Mouse (Mus musculus) ES-Bruce4 (cell line): ENCODE data around the gene Minpp1. TPM values are rescaled to one million over a fixed set of nuclear protein-coding genes. Genes with fewer than 3 reads are reported as not detected.
"Not testable (repeated sequence)": the region's sequence is repeated elsewhere in the genome, so short reads cannot be mapped to it uniquely, and the experiment has no call there.

Source experiments
- H3K27ac ChIP-seq: 2 replicates; pipeline ENCODE4 v1.5.1; 2012; ENCODE audit warnings: low read length, inconsistent platforms; ENCODE audit not compliant: insufficient read depth
- H3K27me3 ChIP-seq: 2 replicates; pipeline ENCODE4 v1.6.1; 2012; ENCODE audit warnings: mild to moderate bottlenecking, low read length, inconsistent platforms; ENCODE audit not compliant: control insufficient read depth, poor library complexity, insufficient read depth, severe bottlenecking
- H3K36me3 ChIP-seq: 2 replicates; pipeline ENCODE4 v1.6.1; 2012; ENCODE audit warnings: inconsistent platforms, mild to moderate bottlenecking, low read length, moderate library complexity; ENCODE audit not compliant: control insufficient read depth, poor library complexity, insufficient read depth, severe bottlenecking
- H3K4me1 ChIP-seq: one replicate; pipeline ENCODE4 v1.8.1; 2011; ENCODE audit warnings: low read length; ENCODE audit not compliant: control insufficient read depth, insufficient read depth
- H3K4me3 ChIP-seq: 2 replicates; pipeline ENCODE4 v1.5.1; 2011; ENCODE audit warnings: low read depth, mild to moderate bottlenecking, low read length
- H3K9ac ChIP-seq: 2 replicates; pipeline ENCODE4 v1.6.1; 2012; ENCODE audit warnings: low read depth, mild to moderate bottlenecking, inconsistent platforms; ENCODE audit not compliant: poor library complexity, severe bottlenecking
- H3K9me3 ChIP-seq: replicated peaks from 2 replicates; pipeline ENCODE4 v1.6.1; 2012; ENCODE audit warnings: mild to moderate bottlenecking, low read length, inconsistent platforms; ENCODE audit not compliant: control insufficient read depth, poor library complexity, insufficient read depth, severe bottlenecking
- CTCF ChIP-seq: IDR thresholded peaks from one replicate; pipeline ENCODE4 v1.8.1; 2011; ENCODE audit warnings: low read depth, low read length
- EP300 ChIP-seq: IDR thresholded peaks from 2 replicates; pipeline ENCODE4 v1.6.1; 2011; ENCODE audit warnings: low read depth, low read length; ENCODE audit not compliant: insufficient read depth
- POLR2A ChIP-seq: IDR thresholded peaks from one replicate; pipeline ENCODE4 v1.8.1; 2011; ENCODE audit warnings: low read length; ENCODE audit not compliant: insufficient read depth
- polyA plus RNA-seq: library from polyadenylated mRNA; stranded (reverse); fragments of >200 nt; gene quantifications from 2 replicates; pipeline ENCODE4 v1.2.4, GENCODE M21; 2011; ENCODE audit warnings: low read depth; ENCODE audit not compliant: missing spikeins, insufficient read depth, insufficient read length

Gene Minpp1
- 38.8 and 40.0 TPM in 2 replicates for polyA plus RNA-seq

GRCm38 (mm10) chr19:32485681-32486105 lies at the start of gene Minpp1:
Gene Minpp1 (plus strand): TSS chr19:32485769.
- no peaks in the 10 kb centered on the region for H3K36me3 ChIP-seq
- H3K9me3 ChIP-seq = no peaks in the 10 kb centered on the region
- H3K27me3 ChIP-seq = no peaks in the 10 kb centered on the region; the same call in 1 of the 2 replicates
- H3K9ac ChIP-seq = peak within 1 kb of the TSS; percentile 58
- no peak within 1 kb of the TSS for H3K27ac ChIP-seq
- no peaks in the 10 kb centered on the region for H3K4me1 ChIP-seq
- peak within 1 kb of the TSS; percentile 85 for H3K4me3 ChIP-seq
- no peak for TF ChIP-seq CTCF
- TF ChIP-seq POLR2A = no peak
- TF ChIP-seq EP300 = no peak

GRCm38 (mm10) chr19:32439356-32439755 lies 46.2 kb upstream of the Minpp1 start:
- no peaks in the 10 kb centered on the region for H3K36me3 ChIP-seq
- H3K4me3 ChIP-seq = no peak overlapping the region
- no peaks in the 10 kb centered on the region for H3K4me1 ChIP-seq
- no peaks in the 10 kb centered on the region for H3K27me3 ChIP-seq
- peaks cover 15% of the 10 kb centered on the region for H3K9me3 ChIP-seq
- H3K9ac ChIP-seq = no peak overlapping the region
- TF ChIP-seq EP300 (no peak), CTCF (no peak), POLR2A (no peak)
- H3K27ac ChIP-seq = no peak overlapping the region

GRCm38 (mm10) chr19:32441568-32441967 lies 44.0 kb upstream of the Minpp1 start:
- peaks cover 15% of the 10 kb centered on the region for H3K9me3 ChIP-seq
- H3K27me3 ChIP-seq = no peaks in the 10 kb centered on the region
- H3K4me1 ChIP-seq = no peaks in the 10 kb centered on the region
- no peak overlapping the region for H3K27ac ChIP-seq
- no peak overlapping the region for H3K9ac ChIP-seq
- TF ChIP-seq EP300 (no peak), CTCF (no peak), POLR2A (no peak)
- no peaks in the 10 kb centered on the region for H3K36me3 ChIP-seq
- no peak overlapping the region for H3K4me3 ChIP-seq

- no peak overlapping the region for H3K27ac ChIP-seq
- no peak overlapping the region for H3K4me3 ChIP-seq
- H3K9ac ChIP-seq = no peak overlapping the region
- TF ChIP-seq CTCF (no peak), EP300 (no peak), POLR2A (no peak)
- H3K27me3 ChIP-seq = no peaks in the 10 kb centered on the region
- no peaks in the 10 kb centered on the region for H3K36me3 ChIP-seq
- H3K9me3 ChIP-seq = peaks cover 7% of the 10 kb centered on the region; the same call in 1 of the 2 replicates
- no peaks in the 10 kb centered on the region for H3K4me1 ChIP-seq
These were observed 36.6 kb upstream of the Minpp1 start for GRCm38 (mm10) chr19:32448931-32449330.

- no peaks in the 10 kb centered on the region for H3K36me3 ChIP-seq
- H3K4me3 ChIP-seq = no peak overlapping the region
- TF ChIP-seq EP300 (no peak), POLR2A (no peak)
- no peak overlapping the region for H3K9ac ChIP-seq
- H3K27ac ChIP-seq = no peak overlapping the region
- peaks cover 7% of the 10 kb centered on the region; the same call in 1 of the 2 replicates for H3K9me3 ChIP-seq
- no peaks in the 10 kb centered on the region for H3K4me1 ChIP-seq
- no peaks in the 10 kb centered on the region for H3K27me3 ChIP-seq
These were observed 33.3 kb upstream of the Minpp1 start for GRCm38 (mm10) chr19:32452231-32452630.

GRCm38 (mm10) chr19:32456744-32457143 lies 28.8 kb upstream of the Minpp1 start:
- TF ChIP-seq EP300 (no peak), POLR2A (no peak), CTCF (no peak)
- H3K27me3 ChIP-seq = no peaks in the 10 kb centered on the region

GRCm38 (mm10) chr19:32457631-32458030 lies 27.9 kb upstream of the Minpp1 start:
- H3K4me3 ChIP-seq, H3K4me1 ChIP-seq, H3K9ac ChIP-seq, H3K36me3 ChIP-seq, H3K27me3 ChIP-seq, H3K9me3 ChIP-seq, H3K27ac ChIP-seq: not testable (repeated sequence)

More at GRCm38 (mm10) chr19:32456744-32457143, 28.8 kb upstream of the Minpp1 start:
- no peak overlapping the region for H3K27ac ChIP-seq
- no peak overlapping the region for H3K4me3 ChIP-seq
- no peak overlapping the region for H3K9ac ChIP-seq
- H3K9me3 ChIP-seq = no peaks in the 10 kb centered on the region
- no peaks in the 10 kb centered on the region; the same call in 1 of the 2 replicates for H3K36me3 ChIP-seq
- no peaks in the 10 kb centered on the region for H3K4me1 ChIP-seq
